Mouse (Mus musculus) common myeloid progenitor, adult 5-6 weeks (primary cell): ENCODE data around the gene Rfx5. TPM values are rescaled to one million over a fixed set of nuclear protein-coding genes. Genes with fewer than 3 reads are reported as not detected.

ENCODE experiments used
- ATAC-seq: replicated peaks from 2 replicates; pipeline ENCODE4 v1.8.0; 2016; ENCODE audit warnings: low read depth, mild to moderate bottlenecking, moderate TSS enrichment, inconsistent platforms; ENCODE audit not compliant: poor library complexity, severe bottlenecking
- total RNA-seq: library from RNA; stranded (forward); fragments of 200-1000, 187-1606 nt; gene quantifications from 2 replicates; pipeline ENCODE4 v1.2.3, GENCODE M21; 2017

Rfx5 gene
- total RNA-seq, 1 experiment from 2014 or later: 27.3 TPM

DNA sequence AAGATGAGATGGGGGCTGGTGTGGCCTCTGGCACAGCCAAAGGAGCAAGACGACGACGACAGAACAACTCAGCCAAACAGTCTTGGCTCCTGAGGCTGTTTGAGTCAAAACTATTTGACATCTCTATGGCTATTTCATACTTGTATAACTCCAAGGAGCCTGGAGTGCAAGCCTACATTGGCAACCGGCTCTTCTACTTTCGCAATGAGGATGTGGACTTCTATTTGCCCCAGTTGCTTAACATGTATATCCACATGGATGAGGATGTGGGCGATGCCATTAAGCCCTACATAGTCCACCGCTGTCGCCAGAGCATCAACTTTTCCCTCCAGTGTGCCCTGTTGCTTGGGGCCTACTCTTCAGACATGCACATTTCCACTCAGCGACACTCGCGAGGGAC lies 30.4 kb downstream of the Rfx5 start:
- ATAC-seq: no peak

DNA sequence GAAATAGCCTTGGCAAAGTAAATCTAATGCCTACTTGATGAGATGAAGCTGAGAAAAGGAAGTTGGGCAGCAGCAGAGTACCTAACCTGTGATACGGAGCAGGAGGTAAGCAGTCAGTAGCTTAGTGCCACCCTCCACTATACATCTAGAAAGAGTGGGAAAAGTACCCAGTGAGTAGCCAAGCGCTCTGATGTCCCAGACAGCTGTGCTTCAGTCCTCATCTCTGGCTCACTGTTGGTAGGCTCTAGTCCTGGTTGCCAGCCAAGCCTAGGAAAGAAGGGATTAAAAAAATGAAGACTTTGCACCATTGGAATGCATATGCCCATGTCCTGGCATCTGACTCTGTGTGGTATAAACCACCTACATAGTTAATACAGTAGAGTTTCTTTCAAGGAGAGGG lies 31.6 kb downstream of the Rfx5 start:
- no peak for ATAC-seq

DNA sequence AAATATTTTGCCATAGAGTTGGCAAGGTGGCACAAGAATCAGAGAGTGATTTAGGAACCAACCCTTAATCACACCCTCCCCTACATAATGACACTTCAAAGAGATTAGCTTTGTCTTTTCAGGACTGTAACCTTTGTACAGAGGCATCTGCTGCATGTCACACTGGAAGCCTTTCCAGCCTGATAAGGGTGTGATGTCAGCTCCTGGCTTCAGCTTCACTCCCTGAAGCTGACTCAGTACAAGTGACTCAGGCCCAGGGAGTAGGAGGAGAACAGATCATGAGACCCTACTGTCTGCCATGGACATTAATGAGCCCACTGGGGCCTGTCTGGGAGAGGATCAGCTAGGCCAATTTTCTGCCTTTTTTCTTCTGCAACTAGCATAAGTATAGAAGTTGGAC lies 33.7 kb downstream of the Rfx5 start:
- peak; percentile 58; the same call in 1 of the 2 replicates for ATAC-seq

DNA sequence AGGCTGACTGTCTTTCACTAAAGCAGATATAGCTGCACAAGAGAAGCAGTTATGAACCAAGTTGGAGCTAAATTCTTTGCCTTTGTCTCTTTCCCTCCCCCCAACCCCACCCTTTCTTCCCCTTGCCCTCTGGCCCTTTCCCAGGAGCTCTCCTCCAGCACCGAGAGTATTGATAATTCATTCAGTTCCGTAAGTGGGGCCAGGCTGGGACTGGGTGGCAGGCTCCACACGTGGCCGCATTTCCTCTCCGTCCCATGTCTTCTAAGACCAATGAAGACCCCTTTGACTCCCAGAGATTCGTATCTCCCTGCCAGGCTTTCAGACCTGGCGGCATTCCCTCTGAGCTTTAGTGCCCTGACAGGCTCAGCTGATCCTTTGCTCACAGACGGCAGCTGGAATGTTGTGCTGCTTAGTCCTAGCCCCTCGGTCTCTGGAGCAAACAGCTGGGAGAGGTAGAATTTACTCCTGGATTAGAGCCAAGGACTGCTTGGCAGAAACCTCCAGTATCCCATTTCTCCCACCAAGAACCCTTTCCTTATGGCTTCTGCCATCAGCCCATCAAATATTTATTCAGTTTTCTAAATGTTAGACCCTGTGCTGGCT lies 35.4 kb downstream of the Rfx5 start:
- ATAC-seq: no peak

DNA sequence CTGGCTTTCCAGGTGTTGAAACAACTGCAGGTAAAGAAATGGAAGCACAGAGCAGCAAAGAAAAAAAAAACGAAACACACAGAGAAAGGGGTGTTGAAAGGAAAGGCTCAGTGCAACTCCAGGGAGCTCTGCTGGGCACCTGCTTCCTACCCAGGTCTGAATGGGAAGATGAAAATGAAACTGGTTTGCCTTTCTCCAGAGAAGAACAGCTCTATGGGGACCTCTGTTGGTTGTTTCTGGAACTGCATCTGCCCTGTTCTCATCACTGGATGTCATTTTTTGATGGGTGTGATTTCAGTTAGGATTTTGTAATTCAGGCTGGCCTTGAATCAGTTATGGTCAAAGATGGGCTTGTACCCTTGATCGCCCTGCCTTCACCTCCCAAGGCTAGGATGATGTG lies 43.1 kb downstream of the Rfx5 start:
- peak; percentile 97 for ATAC-seq

DNA sequence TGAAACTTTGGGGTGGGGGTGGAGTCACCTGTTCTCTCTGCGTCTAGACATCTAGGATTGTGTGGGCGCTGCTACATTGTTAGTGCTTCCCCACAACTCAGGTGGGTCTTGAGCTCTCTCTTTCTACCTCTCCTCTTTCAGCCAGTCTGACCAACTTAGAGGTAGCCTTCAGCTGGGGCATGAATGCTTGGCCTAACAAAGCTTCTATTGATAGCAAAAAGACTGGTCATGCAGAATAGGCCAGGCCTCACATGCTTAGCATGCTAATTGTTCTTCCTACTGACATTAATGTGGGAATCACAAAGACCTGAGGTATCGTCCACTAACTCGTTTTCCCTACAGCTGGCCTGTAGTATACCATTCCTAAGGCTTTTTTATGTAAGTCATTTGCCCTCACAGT lies 48.7 kb downstream of the Rfx5 start:
- ATAC-seq: no peak

DNA sequence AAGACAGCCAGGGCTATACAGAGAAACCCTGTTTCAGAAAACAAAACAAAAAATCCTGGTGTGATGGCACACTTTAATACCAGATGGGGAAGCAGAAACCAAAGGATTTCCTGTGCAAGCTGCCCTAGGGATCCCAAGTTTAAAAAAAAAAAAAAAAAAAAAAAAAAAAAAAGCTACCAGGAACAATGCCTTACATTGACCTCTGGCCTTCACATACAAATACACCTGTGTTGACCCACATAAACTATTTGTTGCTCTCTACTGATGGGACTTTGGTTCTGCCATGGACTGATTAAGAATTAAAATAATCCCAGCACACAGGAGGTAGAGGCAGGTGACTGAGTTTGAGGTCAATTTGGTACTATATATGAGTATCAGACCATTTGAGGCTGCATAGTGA lies 49.4 kb downstream of the Rfx5 start:
- no peak for ATAC-seq

DNA sequence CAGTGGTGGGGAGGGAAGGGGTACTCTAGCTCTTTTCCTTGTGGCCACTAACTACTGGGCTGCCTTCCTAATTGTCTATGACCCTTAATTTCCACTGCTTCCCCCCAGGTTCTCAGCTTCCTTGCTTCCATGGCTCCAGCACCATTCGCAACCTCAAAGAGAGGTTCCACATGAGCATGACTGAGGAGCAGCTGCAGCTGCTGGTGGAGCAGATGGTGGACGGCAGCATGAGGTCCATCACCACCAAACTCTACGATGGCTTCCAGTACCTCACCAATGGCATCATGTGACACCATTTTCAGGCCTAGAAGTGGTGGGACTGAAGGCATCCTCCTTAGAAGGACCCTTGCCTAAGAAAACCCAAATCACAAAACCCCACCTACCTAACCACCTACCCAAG lies 51.8 kb downstream of the Rfx5 start:
- no peak for ATAC-seq

DNA sequence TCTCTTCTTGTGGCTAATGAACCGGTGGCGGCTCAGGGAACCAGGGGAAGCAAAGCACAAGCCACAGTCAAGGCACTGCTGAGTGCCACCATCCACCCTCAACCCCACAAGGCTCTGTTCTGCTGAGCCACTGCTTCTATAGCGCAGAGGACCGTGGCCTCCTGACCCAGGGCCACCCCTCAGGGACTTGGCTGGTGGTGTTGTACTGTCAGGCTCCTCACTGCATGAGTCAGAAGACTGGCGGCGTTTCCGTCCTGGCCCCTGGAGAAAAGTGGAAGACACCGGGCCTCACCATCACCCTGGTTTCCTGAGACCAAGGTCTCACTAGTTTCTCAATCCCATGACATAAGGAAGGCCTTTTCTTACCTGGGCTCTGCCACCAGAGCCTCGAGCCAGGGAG lies 53.8 kb downstream of the Rfx5 start:
- no peak for ATAC-seq

DNA sequence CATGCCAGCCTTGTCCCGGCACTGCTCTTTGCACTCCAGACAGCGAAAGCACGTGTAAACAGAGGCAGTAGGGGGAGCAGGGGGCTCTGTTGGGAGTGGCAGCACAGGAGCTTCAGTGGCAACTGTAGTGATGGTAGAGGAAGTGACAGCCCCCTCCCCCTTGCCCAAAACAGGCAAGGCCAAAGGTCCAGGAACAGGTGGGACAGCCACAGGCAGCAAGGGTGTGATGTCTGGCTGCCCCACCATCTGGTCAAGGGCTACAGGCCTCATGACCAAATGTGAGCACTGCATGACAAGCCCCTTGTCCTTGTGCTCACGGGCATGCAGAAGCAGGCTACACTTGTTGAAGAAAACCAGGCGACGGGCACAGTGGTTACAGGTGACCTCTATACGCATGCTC lies 56.5 kb downstream of the Rfx5 start:
- ATAC-seq: no peak

Other genes starting within 250 kb of the Rfx5 start
- gene Cgn, start 167.6 kb upstream of the Rfx5 start, total RNA-seq: not detected in 2 replicates
- gene Pogz, start 116.5 kb upstream of the Rfx5 start, total RNA-seq: 24.3 and 24.6 TPM in 2 replicates
- gene Psmb4, start 67.1 kb upstream of the Rfx5 start, total RNA-seq: 192 and 193 TPM in 2 replicates
- 41.5 and 57.4 TPM in 2 replicates for gene Selenbp1, start 21.0 kb upstream of the Rfx5 start, total RNA-seq
- 11.6 and 43.0 TPM in 2 replicates for gene Pi4kb, start 20.7 kb downstream of the Rfx5 start, total RNA-seq
- gene Zfp687, start 61.4 kb downstream of the Rfx5 start, total RNA-seq: 18.2 and 20.6 TPM in 2 replicates
- 210 and 232 TPM in 2 replicates for gene Psmd4, start 88.5 kb downstream of the Rfx5 start, total RNA-seq
- gene Pip5k1a, start 152.9 kb downstream of the Rfx5 start, total RNA-seq: 13.3 and 19.2 TPM in 2 replicates
- 82.0 and 161 TPM in 2 replicates for gene Vps72, start 156.9 kb downstream of the Rfx5 start, total RNA-seq
- not detected in 2 replicates for gene Tmod4, start 170.4 kb downstream of the Rfx5 start, total RNA-seq
- 59.6 and 88.2 TPM in 2 replicates for gene Scnm1, start 179.9 kb downstream of the Rfx5 start, total RNA-seq
- 2.9 and 6.9 TPM in 2 replicates for gene Lysmd1, start 180.0 kb downstream of the Rfx5 start, total RNA-seq
- gene Tnfaip8l2, start 188.3 kb downstream of the Rfx5 start, total RNA-seq: 21.8 and 38.5 TPM in 2 replicates
- 0.64 and 4.6 TPM in 2 replicates for gene Sema6c, start 206.4 kb downstream of the Rfx5 start, total RNA-seq